Mouse (Mus musculus) liver, postnatal 0 days (tissue): ENCODE measurements at regions not wholly inside any gene's neighbourhood (a gene's known extent, or its start where the extent isn't known, plus 50 kb on each side); places are given as distances from the start of the nearest gene placed in this dataset.

Source experiments
- CTCF ChIP-seq: sonication (generic); IDR thresholded peaks from 2 replicates; pipeline ENCODE4 v1.5.1; 2016; ENCODE audit warnings: antibody characterized with exemption, low read depth
- EP300 ChIP-seq: IDR thresholded peaks from 2 replicates; pipeline ENCODE4 v1.6.1; 2016; ENCODE audit warnings: antibody characterized with exemption, low read depth, mild to moderate bottlenecking

GRCm38 (mm10) chr2:160153781-160154180 is 180.2 kb downstream of the Gm826 start:
- no peak for TF ChIP-seq CTCF
- TF ChIP-seq EP300: no peak
